Mouse (Mus musculus) cerebellum, adult 9-11 months (tissue): Measurements from ENCODE around the gene Gltp.
A peak's percentile ranks its signal among the peaks of the same experiment; 100 is the strongest.

Source experiments
- DNase-seq: peaks from one replicate; pipeline ENCODE4 v3.0.0; 2022

The Gltp gene

DNA sequence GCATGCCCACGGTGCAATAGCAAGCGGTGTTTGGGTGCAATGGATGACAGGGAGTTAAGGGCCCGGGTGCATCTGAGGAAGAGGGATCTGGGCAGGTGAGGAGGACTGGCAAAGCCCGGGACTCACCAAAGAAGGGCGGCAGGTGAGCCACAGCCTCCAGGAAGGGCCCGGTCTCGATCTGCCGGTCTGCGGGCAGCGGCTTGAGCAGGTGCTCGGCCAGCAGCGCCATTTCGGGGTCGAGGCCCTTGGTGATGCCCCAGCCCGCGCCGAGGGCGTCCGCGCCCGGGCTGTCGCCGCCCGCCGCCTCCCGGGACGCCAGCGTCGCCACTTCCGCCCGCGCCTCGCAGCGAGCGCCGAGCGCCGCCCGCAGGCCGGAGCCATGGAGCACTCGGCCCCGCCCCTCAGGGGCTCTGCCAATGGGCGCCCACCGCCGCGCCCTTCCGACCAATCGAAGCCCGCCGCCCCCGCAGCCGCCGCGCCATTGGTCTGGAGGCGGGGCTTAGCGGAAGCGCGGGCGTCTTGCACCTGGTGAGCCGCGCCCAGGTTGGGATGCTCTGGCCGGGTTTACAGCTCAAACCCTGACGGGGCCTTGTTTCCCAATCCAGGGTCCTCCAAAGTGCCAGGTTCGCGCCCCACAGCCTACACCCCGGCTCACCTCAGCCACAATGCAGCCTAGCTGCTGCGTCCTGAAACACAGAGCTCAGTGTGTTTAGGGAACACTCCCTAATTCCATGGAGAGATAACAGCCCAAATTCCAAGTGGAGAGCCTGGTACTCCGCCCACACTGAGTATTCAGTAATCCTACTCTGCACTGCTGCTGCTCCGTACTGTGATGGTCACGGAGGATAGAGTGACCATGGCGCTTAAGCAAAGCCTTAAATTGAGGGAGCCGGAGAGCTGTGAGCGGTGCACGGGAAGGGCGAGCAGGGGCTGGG, at the start of gene Gltp:
Gene Gltp, minus strand, starts transcription at position 352 of the 935 bp plus-strand sequence.
- DNase-seq: peak; percentile 95

DNA sequence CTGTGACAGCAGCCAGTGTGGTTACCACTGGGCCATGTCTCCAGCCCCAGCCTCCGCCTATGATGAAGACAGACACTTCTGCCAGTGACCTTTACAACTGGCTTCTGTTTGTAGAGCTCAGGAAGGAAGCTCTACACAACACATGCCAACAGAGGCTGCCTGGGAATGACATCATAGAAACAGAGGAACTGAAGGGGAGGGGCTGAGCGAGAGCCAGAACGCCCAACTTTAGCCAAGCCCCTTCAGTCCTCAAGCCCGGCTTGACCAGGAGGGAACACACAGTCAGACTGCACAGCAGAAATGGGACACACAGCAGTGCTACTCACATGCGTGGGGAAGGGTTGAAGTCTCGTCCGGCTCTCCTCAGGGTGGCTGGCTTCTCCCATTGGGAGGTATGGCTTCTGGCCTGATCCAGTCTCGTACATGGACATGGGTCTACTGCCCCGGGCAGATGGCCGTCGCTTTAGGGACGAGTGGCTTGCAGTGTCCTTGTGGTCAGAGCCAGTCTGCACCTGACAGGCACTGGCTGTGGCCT, 48.0 kb upstream of the Gltp start:
- DNase-seq: peak; percentile 73

DNA sequence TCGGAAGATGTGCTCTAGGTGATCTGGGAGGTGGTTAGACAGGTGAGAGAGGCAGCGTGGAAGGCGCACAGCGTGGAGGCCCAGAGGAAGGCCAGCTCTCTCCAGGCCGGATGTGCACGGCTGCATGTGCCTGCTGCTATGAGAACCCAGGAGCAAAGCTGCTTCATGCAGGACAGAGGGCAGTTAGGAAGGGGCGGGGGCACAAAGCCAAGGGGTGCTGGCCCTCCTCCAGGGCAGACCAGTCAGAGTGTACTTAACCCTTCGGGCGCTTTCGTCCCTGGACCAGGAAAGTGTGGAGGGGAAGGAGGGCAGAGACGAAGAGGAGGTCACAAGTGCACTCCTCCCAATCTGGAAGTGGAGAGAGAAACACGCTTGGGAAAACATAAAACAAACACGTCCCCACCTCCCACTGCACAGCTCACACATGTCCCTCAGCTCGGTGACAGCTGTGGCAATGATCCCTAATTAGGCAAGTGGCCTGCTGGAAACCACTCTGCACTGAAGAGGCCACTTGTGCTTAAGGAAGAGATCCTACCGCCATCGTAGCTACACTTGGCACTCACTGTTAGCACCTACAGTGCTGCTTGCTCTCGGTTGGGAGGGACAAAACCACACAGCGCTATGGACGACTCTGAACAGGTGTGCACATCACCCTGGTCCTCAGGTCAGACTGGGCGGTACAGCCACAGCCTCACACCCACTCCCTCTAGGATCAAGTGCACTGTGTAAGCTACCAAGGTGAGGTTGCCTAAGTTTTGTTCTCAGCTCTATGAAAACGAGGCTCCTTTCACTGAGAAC, 46.5 kb upstream of the Gltp start:
- no peak for DNase-seq

DNA sequence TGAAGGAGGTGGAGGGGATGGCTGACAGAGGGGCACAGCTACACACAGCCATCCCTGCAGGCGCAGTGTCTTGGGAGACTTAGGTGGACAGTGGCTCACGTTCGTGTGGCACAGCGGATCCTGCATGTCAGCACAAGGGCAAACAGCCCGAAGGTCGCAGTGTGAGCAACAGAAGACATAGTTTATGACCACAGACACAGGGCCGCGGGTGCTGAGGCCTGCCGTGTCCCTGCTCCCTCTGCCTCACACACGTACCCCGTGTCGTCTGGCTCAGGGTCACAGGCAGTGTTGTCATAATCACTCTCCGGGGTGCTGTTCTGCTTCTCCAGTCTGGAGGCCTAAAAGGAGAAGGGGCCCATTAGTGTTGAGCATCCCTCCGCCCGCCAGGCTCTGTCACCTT, 42.8 kb upstream of the Gltp start:
- DNase-seq: no peak

DNA sequence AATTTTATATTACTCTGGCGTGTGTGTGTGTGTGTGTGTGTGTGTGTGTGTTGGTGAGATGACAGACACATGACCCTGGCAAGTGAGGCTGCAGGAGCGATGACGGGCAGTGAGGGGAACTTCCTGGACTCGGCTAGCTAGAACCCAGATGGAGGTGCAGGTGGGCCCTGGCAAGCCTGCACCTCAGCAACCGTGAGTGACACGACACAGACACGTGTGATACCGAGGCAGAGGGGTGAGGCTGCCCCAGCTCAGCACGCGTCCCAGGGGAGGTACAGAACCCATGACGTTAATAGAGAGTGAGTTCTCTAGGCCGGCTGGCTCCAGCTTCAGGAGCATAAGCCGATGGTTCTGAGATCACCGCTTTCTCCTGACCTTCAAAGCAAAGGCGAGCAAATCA, 41.2 kb upstream of the Gltp start:
- no peak for DNase-seq

DNA sequence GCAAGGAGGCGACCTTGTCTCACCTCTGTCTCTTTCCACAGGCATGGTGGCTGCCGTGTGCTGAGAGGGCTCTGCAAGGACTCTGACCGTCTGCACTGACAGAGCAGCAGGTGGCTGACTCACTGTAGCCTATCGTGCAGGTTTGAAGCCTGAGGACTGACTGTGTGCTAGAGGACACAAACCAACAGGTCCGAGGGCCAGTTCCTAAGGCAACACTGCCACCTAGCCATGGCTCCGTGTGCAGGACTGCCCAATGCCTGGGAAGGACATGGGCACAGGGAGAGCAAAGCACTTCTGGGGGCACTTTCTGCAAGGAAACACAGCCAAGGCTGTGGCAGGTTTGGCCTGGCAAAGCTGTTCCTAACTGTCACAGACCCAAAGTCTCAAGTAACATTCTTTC, 40.7 kb upstream of the Gltp start:
- DNase-seq: no peak

DNA sequence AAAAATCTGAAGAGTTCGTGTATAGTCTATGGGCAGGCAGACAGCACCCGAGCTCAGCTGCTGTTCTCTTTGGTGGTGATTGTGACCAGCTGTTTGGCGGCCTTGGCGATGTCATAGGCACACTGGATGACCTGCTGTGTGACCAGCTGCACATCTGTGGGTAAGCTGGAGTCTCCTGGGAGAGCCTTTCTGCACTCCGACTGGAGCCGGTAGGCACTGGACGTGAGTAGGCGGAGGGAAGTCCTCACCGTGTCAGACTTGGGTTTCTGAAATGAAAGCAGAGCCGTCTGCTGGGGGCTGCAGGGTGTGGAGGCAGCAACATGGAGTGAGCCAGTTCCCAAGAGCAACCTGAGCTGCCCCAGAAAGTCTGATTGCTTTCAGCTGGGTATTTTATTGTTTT, 39.3 kb upstream of the Gltp start:
- DNase-seq: no peak

DNA sequence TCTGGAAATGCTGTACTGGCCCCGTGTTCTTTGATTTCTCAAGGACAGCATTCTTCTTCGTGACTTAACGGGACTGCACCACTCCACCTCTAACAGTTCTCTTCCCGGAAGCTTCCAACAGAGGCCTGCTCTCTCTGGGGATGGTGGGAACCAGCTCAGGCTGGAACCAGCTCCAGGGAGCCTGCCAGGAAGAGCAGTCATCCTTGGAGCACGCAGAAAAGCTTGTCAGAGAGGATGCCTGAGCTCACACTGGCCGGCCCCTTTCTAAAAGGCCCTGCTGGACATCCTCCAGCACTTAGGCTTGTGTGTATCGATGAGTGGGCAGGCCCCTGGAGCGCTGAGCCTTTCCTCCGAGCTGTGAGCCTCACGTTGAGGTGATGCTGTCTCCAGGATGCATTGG, 37.4 kb upstream of the Gltp start:
- DNase-seq: no peak

DNA sequence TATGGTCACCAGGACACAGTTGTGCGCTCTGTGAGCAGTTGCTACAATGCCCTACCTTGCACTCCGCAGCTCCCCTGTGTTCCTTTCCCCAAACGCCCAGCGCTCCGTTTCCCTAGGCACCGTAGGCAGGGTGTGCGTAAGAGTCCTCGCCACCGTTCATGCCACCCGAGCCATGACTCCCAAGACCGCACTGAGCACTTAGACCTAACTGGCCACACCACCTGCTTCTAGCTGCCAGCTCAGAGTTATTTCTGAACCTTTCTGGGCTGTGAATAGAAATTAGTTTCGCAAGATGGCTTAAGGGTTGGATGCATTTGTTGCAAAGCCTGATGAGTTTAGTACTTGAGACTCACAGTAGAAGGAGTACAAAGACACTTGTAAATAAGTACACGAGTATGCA, 32.1 kb upstream of the Gltp start:
- DNase-seq: no peak

DNA sequence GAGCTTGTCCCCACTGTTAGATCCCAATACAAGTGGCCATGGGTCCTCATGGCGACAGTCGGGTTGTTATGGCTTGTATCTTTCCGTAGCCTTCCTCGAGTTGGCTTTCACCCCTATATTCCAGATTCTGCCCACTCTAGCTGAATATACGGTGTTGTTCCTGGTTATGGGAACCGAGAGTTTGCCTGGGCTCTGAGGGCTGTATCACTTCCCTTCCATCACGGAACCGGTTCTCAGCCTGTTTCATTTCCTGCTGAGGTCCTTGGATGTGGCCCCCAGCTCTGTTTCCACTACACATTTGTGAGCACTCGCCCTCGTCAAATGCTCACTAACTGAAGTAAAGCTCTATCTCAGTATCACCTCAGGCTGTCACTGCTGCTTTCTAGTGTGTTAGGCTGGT, 31.2 kb upstream of the Gltp start:
- DNase-seq: no peak

DNA sequence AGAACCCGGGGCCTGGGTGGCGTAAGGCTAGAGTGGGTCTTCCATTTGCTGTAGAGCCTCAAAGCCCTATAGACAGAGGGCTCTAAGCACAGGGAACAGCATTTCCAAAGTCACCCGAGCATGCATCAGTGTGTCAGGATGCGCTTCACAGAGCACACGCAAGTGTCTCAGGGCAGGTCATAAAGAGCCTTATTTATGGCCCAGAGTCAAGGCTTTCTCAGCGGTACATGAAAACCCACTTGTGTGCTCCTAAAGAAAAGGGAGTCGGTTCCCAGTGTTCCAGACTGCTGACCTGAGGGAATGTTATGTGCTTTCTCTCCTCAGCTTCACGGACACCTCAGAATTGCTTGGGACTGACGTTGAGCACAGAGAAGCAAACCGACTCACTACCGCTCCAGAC, 30.0 kb upstream of the Gltp start:
- no peak for DNase-seq

DNA sequence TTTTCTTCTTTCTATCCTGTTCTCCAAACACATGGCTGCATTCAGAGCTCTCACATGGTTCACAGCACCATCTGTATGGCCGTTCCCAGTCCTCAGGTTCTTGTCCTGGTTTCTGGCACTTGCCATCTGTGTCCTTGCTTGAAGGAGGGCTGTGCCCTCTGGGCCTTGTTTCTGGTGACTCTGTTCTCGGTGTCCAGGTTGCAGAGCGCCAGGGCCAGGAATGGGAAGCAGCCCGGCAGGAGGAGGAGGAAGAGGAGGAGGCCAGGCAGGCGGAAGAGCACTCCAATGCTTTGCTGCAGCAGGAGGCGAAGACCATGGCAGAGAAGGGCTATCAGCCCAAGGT, 29.1 kb upstream of the Gltp start:
- DNase-seq: peak; percentile 74

DNA sequence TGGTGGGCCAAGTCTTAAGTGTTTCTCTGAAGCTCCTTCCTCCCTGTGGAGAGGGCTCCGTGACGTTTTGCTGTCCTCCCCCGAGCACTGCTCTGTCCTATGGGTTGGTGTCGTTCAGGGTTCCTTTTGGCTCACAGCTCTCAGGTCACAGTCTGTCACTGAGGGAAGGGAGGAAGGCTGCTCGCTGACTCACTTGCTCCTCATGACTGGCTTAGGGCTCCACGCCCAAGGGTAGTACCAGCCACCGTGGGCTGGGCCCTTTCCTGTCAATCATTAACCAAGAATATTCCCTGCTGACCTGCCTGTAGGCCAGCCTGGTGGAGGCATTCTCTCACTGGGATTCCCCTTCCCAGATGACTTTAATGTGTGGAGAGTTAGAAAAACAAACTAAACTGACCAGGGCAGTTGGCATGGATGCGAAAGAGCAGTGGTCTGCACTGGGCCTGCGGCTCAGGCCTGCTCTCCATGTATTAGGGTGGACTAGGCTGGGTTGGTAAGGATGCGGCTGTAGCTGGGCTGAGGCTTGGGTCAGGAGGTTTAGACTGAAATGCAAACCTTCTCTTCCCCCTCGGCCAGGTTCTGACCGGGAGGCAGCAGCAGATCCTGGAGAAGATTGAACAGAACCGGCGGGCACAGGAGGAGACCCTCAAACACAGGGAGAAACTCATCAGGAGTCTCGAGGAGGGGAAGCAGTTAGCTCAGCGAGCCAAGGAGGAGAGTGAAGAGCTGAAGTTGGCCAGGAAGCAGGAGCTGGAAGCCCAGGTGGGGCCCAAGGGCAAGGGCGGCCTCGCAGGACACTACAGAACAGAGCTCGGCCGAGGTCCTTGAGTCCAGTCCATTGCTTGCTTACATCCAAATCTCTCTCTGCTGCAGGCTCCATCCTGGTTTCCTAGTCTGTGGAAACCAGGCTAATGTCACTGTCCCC, 28.5 kb upstream of the Gltp start:
- DNase-seq: peak; percentile 85

DNA sequence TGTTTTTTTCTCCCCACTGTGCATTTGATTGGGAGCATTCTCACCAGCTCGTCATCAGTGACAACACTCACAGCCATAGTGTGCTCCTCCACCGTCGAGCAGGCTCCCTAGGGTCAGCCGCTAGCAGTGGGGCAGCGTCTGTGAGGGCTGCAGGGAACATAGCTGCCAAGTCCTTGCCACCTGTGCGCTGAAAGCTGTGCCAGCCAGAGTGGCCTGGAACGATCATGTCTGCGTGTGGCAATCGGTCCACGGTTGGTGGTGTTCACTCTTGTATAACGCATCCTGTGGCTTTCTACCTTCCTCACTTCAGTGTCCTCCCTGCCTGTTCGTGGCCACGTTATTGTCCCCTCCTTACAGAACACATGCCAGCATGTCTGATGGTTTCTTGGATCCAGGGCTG, 27.7 kb upstream of the Gltp start:
- peak; percentile 95 for DNase-seq

DNA sequence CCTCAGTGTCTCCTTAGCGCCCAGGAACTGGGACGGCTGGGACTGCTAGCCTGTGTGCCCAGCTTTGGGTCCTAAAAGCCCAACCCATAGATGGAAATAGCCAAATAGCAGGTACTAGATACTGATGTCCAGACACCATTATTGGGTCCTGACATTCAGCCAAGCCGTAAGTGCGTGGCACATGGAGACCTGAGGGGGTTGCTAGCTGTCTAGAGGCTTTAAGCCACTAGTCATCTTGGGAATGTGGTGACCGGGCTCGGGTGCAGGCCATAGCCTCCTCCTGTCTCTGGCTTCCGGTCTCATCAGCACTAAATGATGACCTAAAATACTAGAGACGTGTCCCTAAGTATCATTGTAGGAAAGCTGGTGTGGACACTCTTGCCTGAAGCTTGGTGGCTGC, 27.2 kb upstream of the Gltp start:
- peak; percentile 68 for DNase-seq

DNA sequence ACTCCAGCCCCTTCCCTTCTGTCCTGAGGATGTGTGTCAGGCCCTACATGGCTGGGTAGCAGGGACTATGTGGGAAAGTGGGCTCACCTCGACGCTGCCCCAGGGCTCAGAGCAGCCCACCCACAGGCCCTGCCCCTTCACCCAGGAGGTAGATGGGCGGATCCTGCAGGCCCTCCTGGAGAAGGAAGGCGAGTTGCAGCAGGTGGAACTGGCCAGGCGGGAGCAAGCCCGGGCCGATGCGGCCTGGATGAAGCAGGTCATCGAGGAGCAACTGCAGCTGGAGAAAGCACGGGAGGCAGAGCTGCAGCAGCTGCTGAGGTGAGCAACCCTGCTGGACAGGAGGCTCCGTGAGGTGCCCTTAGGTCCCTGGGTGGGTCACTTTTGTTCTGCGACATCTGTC, 26.5 kb upstream of the Gltp start:
- DNase-seq: peak; percentile 59

DNA sequence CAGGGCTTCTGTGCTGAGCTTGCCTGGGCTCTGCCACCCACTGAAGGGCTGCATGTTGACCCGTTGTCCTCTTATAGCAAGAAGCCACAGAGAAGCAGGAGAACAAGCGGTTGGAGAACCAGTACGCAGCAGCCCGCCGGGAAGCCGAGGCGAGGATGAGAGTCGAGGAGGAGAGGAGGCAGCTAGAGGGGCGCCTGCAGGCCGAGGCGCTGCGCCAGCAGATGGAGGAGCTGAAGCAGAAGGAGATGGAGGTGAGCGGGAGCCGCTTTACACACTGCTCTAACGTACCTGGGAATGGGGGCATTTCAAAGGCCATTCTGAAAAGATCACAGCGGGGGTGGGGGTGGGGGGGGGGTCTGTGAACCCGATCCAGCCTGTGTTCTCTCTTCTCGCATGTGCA, 23.8 kb upstream of the Gltp start:
- DNase-seq: no peak

DNA sequence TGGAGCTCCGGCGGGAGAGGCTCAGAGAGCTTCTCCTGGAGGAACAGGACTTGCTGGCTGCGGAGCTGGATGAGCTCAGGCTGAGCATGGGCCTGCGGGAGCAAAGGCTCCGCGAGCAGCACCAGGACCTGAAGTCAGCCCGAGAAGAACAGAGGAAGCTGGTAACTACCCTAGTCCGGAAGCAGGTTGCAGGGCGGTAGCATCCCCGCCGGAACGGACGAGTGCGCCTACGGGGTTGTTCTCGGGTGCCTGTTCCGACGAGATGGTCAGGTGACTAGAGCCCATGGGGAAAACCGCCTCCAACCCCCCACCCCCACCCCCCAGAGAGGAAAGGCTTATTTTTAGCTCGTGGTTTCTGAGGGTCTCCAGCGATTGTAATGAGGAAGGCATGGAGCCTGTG, 18.6 kb upstream of the Gltp start:
- DNase-seq: peak; percentile 45

DNA sequence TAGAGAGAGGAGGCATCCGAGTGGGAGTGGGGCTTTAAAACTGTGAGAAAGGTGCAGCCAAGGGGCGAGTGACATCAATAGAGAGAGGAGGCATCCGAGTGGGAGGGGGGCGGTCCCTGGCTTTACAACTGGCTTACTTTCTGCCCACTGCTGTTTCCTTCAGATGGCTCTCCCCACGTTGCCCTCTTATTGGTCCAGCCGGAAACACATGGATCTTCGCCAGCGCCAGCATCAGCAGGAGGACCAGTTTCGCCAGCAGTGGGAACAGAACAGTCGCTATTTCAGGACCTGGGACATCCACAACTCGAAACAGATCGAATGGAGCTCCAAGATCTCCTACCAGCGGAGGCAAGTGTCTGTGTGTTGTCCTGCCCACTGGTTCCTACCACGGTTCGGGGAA, 17.7 kb upstream of the Gltp start:
- DNase-seq: peak; percentile 73

DNA sequence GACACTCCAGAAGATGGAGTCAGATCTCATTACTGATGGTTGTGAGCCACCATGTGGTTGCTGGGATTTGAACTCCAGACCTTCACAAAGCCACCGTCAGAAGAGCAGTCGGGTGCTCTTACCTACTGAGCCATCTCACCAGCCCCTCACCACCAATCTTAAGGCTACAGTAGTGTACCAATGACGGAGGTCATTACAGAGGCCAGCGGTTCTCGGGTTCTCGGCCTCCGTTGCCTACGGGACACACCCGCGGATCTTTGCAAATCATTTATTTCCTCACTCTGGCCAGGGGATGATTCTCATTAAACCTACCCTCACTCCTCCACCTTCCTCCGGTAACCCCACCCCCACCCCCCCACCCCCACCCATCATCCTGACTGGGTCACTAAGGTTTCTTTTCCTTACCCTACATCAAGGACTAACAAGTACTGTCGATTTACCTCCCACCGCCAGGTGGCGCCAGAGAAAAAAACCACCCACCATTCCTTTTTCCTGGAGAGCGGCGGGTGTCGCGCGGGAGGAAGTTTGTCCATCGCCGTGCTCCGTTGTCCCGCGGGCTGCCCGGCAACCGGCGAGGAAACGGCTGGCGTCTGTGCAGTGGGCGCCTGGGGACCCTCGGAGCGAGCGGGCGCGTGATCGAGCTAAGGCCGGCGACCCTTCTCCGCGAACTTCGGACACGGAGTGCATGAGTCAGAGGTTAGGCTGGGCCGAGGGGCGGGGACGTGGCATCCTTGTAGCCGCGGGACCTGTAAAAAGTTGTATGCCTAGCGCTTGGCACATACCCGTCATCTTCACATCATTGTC, 16.7 kb upstream of the Gltp start, which contains the start of gene Tchp:
Gene Tchp, plus strand, starts transcription at position 496 of the 804 bp plus-strand sequence.
- DNase-seq: peak; percentile 92
